Mouse (Mus musculus) bone marrow macrophage, adult 2 months (primary cell): Measurements from ENCODE around the gene Sdhc.

Source experiments
- CTCF ChIP-seq: IDR thresholded peaks from 2 replicates; pipeline ENCODE4 v1.5.1; 2012; ENCODE audit warnings: low read depth, mild to moderate bottlenecking, low read length, moderate library complexity
- POLR2A ChIP-seq: IDR thresholded peaks from 2 replicates; pipeline ENCODE4 v1.6.1; 2012; ENCODE audit warnings: mild to moderate bottlenecking, low read depth, low read length, borderline replicate concordance

GRCm38 (mm10) chr1:171111781-171112575 is 38.4 kb downstream of the Sdhc start:
- TF ChIP-seq CTCF: no peak
- no peak for TF ChIP-seq POLR2A
